Mouse (Mus musculus) spleen, postnatal 36 days (tissue): ENCODE measurements around the gene Kirrel3.

Experiments
- DNase-seq, 2 experiments: peaks; one replicate each; pipeline ENCODE4 v3.0.0; 2022; ENCODE audit warnings: low spot score in 2 of 2, mixed read lengths in 1 of 2

Kirrel3 gene

GRCm38 (mm10) chr9:34824358-34825088, 338.8 kb downstream of the Kirrel3 start:
- no peak for DNase-seq

GRCm38 (mm10) chr9:34825089-34825400, 339.4 kb downstream of the Kirrel3 start:
- no peak for DNase-seq

- DNase-seq: no peak
These were observed 339.8 kb downstream of the Kirrel3 start for GRCm38 (mm10) chr9:34825402-34826008.

- no peak for DNase-seq
These were observed 345.0 kb downstream of the Kirrel3 start for GRCm38 (mm10) chr9:34830696-34831095.

- no peak for DNase-seq
These were observed 351.1 kb downstream of the Kirrel3 start for GRCm38 (mm10) chr9:34836801-34837200.

GRCm38 (mm10) chr9:34837700-34838462, 352.2 kb downstream of the Kirrel3 start:
- DNase-seq: no peak

GRCm38 (mm10) chr9:34843275-34843965, 357.7 kb downstream of the Kirrel3 start:
- no peak for DNase-seq

GRCm38 (mm10) chr9:34846440-34846839, 360.7 kb downstream of the Kirrel3 start:
- DNase-seq: no peak

GRCm38 (mm10) chr9:34847664-34848063, 362.0 kb downstream of the Kirrel3 start:
- DNase-seq: no peak

GRCm38 (mm10) chr9:34851136-34851535, 365.4 kb downstream of the Kirrel3 start:
- no peak for DNase-seq

GRCm38 (mm10) chr9:34857575-34857974, 371.9 kb downstream of the Kirrel3 start:
- no peak for DNase-seq

GRCm38 (mm10) chr9:34858071-34858470, 372.4 kb downstream of the Kirrel3 start:
- DNase-seq: no peak

- no peak for DNase-seq
These were observed 375.2 kb downstream of the Kirrel3 start for GRCm38 (mm10) chr9:34860934-34861333.

- DNase-seq: no peak
These were observed 376.1 kb downstream of the Kirrel3 start for GRCm38 (mm10) chr9:34861775-34862174.

GRCm38 (mm10) chr9:34865606-34866005, 379.9 kb downstream of the Kirrel3 start:
- no peak for DNase-seq

GRCm38 (mm10) chr9:34871316-34871966, 385.7 kb downstream of the Kirrel3 start:
- no peak for DNase-seq

GRCm38 (mm10) chr9:34875238-34875637, 389.5 kb downstream of the Kirrel3 start:
- DNase-seq: no peak

GRCm38 (mm10) chr9:34877186-34877585, 391.5 kb downstream of the Kirrel3 start:
- no peak for DNase-seq

- no peak for DNase-seq
These were observed 392.1 kb downstream of the Kirrel3 start for GRCm38 (mm10) chr9:34877799-34878198.

- no peak for DNase-seq
These were observed 396.1 kb downstream of the Kirrel3 start for GRCm38 (mm10) chr9:34881750-34882149.

GRCm38 (mm10) chr9:34882211-34882610, 396.5 kb downstream of the Kirrel3 start:
- DNase-seq: no peak

- no peak for DNase-seq
These were observed 397.4 kb downstream of the Kirrel3 start for GRCm38 (mm10) chr9:34883122-34883521.
